Comparison of ENCODE assay signal across 19 mouse cellular contexts in genomic region chr14:121155173-121155572, GRCm38 (mm10).
DNase-seq lines count a peak whose midpoint lies in the region; ATAC-seq and TF ChIP-seq lines count a peak whose summit lies in the region.
"Had no signal": no experiment of that assay in that cellular context is flagged by ENCODE, and none has a peak within 500 bp of the region (broad histone marks: within the 10 kb centered on the region; RNA-seq: fewer than 3 reads in every experiment).

No protein-coding gene starts in this region.

- 78% methylated on average over 4 of the region's 4 CpGs for WGBS in forebrain, embryonic 16.5 days
- 92% methylated on average over 4 of the region's 4 CpGs for WGBS in forebrain, embryonic 12.5 days
- 77% methylated on average over 4 of the region's 4 CpGs for WGBS in midbrain, embryonic 15.5 days
- 81% methylated on average over 4 of the region's 4 CpGs for WGBS in midbrain, embryonic 14.5 days
- 55% methylated on average over 4 of the region's 4 CpGs for WGBS in limb, embryonic 13.5 days
- WGBS in lung, postnatal 0 days, result 79% methylated on average over 4 of the region's 4 CpGs

- DNase-seq in midbrain, embryonic 14.5 days, result no peak
- no peak for DNase-seq in lung, postnatal 0 days (ENCODE audit: low spot score)
- DNase-seq: adrenal gland, adult 2 months; adrenal gland, postnatal 25 days; cerebellum, adult 18-20 months; cerebellum, adult 9-11 months; cerebellum, postnatal 36 days; gastrocnemius, postnatal 14 days; heart, adult 2 months; heart, postnatal 14 days had no signal

- no peak for ATAC-seq in forebrain, embryonic 16.5 days
- ATAC-seq in forebrain, embryonic 12.5 days (ENCODE audit: low FRiP score), result no peak
- no peak for ATAC-seq in midbrain, embryonic 15.5 days (replicated peaks)
- no peak for ATAC-seq in midbrain, embryonic 14.5 days (ENCODE audit: low FRiP score, low TSS enrichment)
- peak; percentile 62; the same call in 1 of the 2 replicates for ATAC-seq in limb, embryonic 13.5 days (ENCODE audit: low FRiP score, low read depth)
- no peak for ATAC-seq in lung, postnatal 0 days
- ATAC-seq: forebrain, embryonic 14.5 days; hindbrain, postnatal 0 days had no signal

- H3K4me1 ChIP-seq in forebrain, embryonic 16.5 days (replicated peaks; ENCODE audit: control insufficient read depth, insufficient read depth, low read length), result peaks cover 34% of the 10 kb centered on the region
- H3K4me1 ChIP-seq in forebrain, embryonic 12.5 days, result peaks cover 31% of the 10 kb centered on the region
- H3K4me1 ChIP-seq in midbrain, embryonic 15.5 days, result peaks cover 39% of the 10 kb centered on the region
- H3K4me1 ChIP-seq in midbrain, embryonic 14.5 days (ENCODE audit: control insufficient read depth, insufficient read depth, low read length), result peaks cover 32% of the 10 kb centered on the region
- peaks cover 60% of the 10 kb centered on the region for H3K4me1 ChIP-seq in limb, embryonic 13.5 days
- H3K4me1 ChIP-seq in lung, postnatal 0 days (ENCODE audit: insufficient read depth, low read depth, low read length), result 0 out of 2 replicates have a peak, but pooled peaks cover 3% of the 10 kb centered on the region

- H3K27me3 ChIP-seq in forebrain, embryonic 16.5 days (replicated peaks; ENCODE audit: control insufficient read depth, insufficient read depth, low read length), result no peaks in the 10 kb centered on the region
- no peaks in the 10 kb centered on the region for H3K27me3 ChIP-seq in forebrain, embryonic 12.5 days
- no peaks in the 10 kb centered on the region for H3K27me3 ChIP-seq in midbrain, embryonic 15.5 days (replicated peaks)
- H3K27me3 ChIP-seq in midbrain, embryonic 14.5 days (ENCODE audit: control insufficient read depth, insufficient read depth, low read length), result no peaks in the 10 kb centered on the region
- H3K27me3 ChIP-seq in limb, embryonic 13.5 days, result no peaks in the 10 kb centered on the region
- H3K27me3 ChIP-seq in lung, postnatal 0 days (replicated peaks; ENCODE audit: insufficient read depth, low read length), result no peaks in the 10 kb centered on the region
- H3K27me3 ChIP-seq: heart, embryonic 15.5 days; hindbrain, embryonic 13.5 days had no signal

- no peak for TF ChIP-seq EP300 in lung, postnatal 0 days (IDR thresholded peaks at IDR 0.05)

- TF ChIP-seq CTCF in lung, postnatal 0 days (IDR thresholded peaks at IDR 0.05), result no peak

- 0 out of 2 replicates have a peak overlapping the region, but pooled peaks have one; percentile 24 for H3K27ac ChIP-seq in forebrain, embryonic 16.5 days (ENCODE audit: low read length)
- H3K27ac ChIP-seq in forebrain, embryonic 12.5 days, result no peak overlapping the region
- peak overlapping the region; percentile 49 for H3K27ac ChIP-seq in midbrain, embryonic 15.5 days
- H3K27ac ChIP-seq in midbrain, embryonic 14.5 days (replicated peaks; ENCODE audit: low read depth, low read length), result no peak overlapping the region
- H3K27ac ChIP-seq in limb, embryonic 13.5 days, result peak overlapping the region; percentile 1; the same call in 1 of the 2 replicates
- H3K27ac ChIP-seq in lung, postnatal 0 days (ENCODE audit: low read length), result no peak overlapping the region
- H3K27ac ChIP-seq: heart, adult 2 months; heart, embryonic 15.5 days; hindbrain, embryonic 13.5 days; hindbrain, postnatal 0 days had no signal

- H3K4me3 ChIP-seq in forebrain, embryonic 16.5 days (replicated peaks; ENCODE audit: low read length), result no peak overlapping the region
- H3K4me3 ChIP-seq in forebrain, embryonic 12.5 days (replicated peaks), result no peak overlapping the region
- H3K4me3 ChIP-seq in midbrain, embryonic 15.5 days, result no peak overlapping the region
- no peak overlapping the region for H3K4me3 ChIP-seq in midbrain, embryonic 14.5 days (replicated peaks; ENCODE audit: low read depth, low read length)
- H3K4me3 ChIP-seq in limb, embryonic 13.5 days, result no peak overlapping the region
- H3K4me3 ChIP-seq in lung, postnatal 0 days (ENCODE audit: low read depth, low read length), result no peak overlapping the region
- H3K4me3 ChIP-seq: heart, adult 2 months; heart, embryonic 15.5 days; hindbrain, embryonic 13.5 days had no signal

- H3K9me3 ChIP-seq in forebrain, embryonic 16.5 days (ENCODE audit: control insufficient read depth, low read length), result no peaks in the 10 kb centered on the region
- H3K9me3 ChIP-seq in forebrain, embryonic 12.5 days, result 0 out of 2 replicates have a peak, but pooled peaks cover 4% of the 10 kb centered on the region
- no peaks in the 10 kb centered on the region for H3K9me3 ChIP-seq in midbrain, embryonic 15.5 days
- no peaks in the 10 kb centered on the region for H3K9me3 ChIP-seq in midbrain, embryonic 14.5 days (ENCODE audit: control insufficient read depth, low read length)
- peaks cover 6% of the 10 kb centered on the region; the same call in 1 of the 2 replicates for H3K9me3 ChIP-seq in limb, embryonic 13.5 days
- no peaks in the 10 kb centered on the region for H3K9me3 ChIP-seq in lung, postnatal 0 days (ENCODE audit: low read length)
- H3K9me3 ChIP-seq: heart, embryonic 15.5 days; hindbrain, embryonic 13.5 days had no signal

- H3K36me3 ChIP-seq in forebrain, embryonic 16.5 days (ENCODE audit: control insufficient read depth, insufficient read depth), result no peaks in the 10 kb centered on the region
- H3K36me3 ChIP-seq in forebrain, embryonic 12.5 days (replicated peaks), result no peaks in the 10 kb centered on the region
- H3K36me3 ChIP-seq in midbrain, embryonic 15.5 days (replicated peaks), result no peaks in the 10 kb centered on the region
- no peaks in the 10 kb centered on the region for H3K36me3 ChIP-seq in midbrain, embryonic 14.5 days (ENCODE audit: control insufficient read depth, insufficient read depth, low read length)
- H3K36me3 ChIP-seq in limb, embryonic 13.5 days, result peaks cover 6% of the 10 kb centered on the region; the same call in 1 of the 2 replicates
- no peaks in the 10 kb centered on the region for H3K36me3 ChIP-seq in lung, postnatal 0 days (ENCODE audit: insufficient read depth, low read length)
- H3K36me3 ChIP-seq: heart, embryonic 15.5 days; hindbrain, embryonic 13.5 days had no signal

- no peak overlapping the region for H3K9ac ChIP-seq in forebrain, embryonic 16.5 days (replicated peaks; ENCODE audit: low read depth, low read length)
- H3K9ac ChIP-seq in forebrain, embryonic 12.5 days, result no peak overlapping the region
- H3K9ac ChIP-seq in midbrain, embryonic 15.5 days, result no peak overlapping the region
- H3K9ac ChIP-seq in midbrain, embryonic 14.5 days (replicated peaks; ENCODE audit: low read length), result no peak overlapping the region
- no peak overlapping the region for H3K9ac ChIP-seq in limb, embryonic 13.5 days
- H3K9ac ChIP-seq in lung, postnatal 0 days (replicated peaks; ENCODE audit: low read depth), result no peak overlapping the region
- H3K9ac ChIP-seq: heart, embryonic 15.5 days; hindbrain, embryonic 13.5 days had no signal

- H3K4me2 ChIP-seq in forebrain, embryonic 16.5 days (ENCODE audit: low read length), result no peak overlapping the region
- no peak overlapping the region for H3K4me2 ChIP-seq in forebrain, embryonic 12.5 days
- H3K4me2 ChIP-seq in midbrain, embryonic 15.5 days, result no peak overlapping the region
- H3K4me2 ChIP-seq in midbrain, embryonic 14.5 days (ENCODE audit: low read length), result no peak overlapping the region
- H3K4me2 ChIP-seq in limb, embryonic 13.5 days (replicated peaks), result no peak overlapping the region
- no peak overlapping the region for H3K4me2 ChIP-seq in lung, postnatal 0 days (replicated peaks; ENCODE audit: low read depth, low read length)
- H3K4me2 ChIP-seq: heart, embryonic 11.5 days; heart, embryonic 15.5 days; hindbrain, embryonic 13.5 days had no signal

Comparison
In these comparisons a context has a peak if more than half of its experiments do, and no peak if none do; other contexts are left out.
1. H3K27ac ChIP-seq: peak in forebrain, embryonic 16.5 days (single experiment), midbrain, embryonic 15.5 days (single experiment) and limb, embryonic 13.5 days (single experiment); none in forebrain, embryonic 12.5 days (single experiment), midbrain, embryonic 14.5 days (single experiment) and lung, postnatal 0 days (single experiment).